Mouse (Mus musculus): ENCODE results near the gene Olfr782.
"Not testable (repeated sequence)": the region's sequence is repeated elsewhere in the genome, so short reads cannot be mapped to it uniquely, and the experiment has no call there.

Olfr782 gene

DNA sequence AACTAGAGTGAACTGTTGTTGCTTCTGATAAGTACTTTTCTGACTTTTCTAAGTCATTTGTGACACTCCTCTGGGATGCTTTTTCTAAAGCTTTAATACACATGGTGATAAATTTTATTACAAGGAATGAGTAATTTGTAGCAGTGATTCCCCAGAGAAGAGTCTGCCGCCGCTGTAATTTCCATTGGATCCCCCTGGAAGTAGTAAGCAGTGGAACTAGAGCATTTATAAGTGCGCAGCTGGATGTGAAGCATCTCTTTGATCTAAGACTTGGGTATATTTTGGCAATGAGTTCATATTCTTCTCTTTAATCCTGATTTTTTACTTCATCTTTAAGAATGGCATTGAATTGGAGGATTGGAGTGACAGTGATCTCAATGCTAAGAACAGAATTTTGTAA lies at the start of gene Olfr782:
Gene Olfr782, plus strand, starts transcription at position 301 of the 400 bp plus-strand sequence.
- no peak for DNase-seq (ENCODE audit: low spot score in 2 of 2)

GRCm38 (mm10) chr10:129312973-129313372 lies 35.7 kb upstream of the Olfr782 start:
- DNase-seq (ENCODE audit: low spot score in 2 of 2): not testable (repeated sequence)

GRCm38 (mm10) chr10:129313521-129313920 lies 35.1 kb upstream of the Olfr782 start:
- not testable (repeated sequence) for DNase-seq (ENCODE audit: low spot score in 2 of 2)

- no peak for DNase-seq (ENCODE audit: low spot score in 2 of 2)
Observed at GRCm38 (mm10) chr10:129317817-129318216, 30.8 kb upstream of the Olfr782 start, which contains the start of gene Olfr780. Gene Olfr780 (plus strand): TSS chr10:129318117.

GRCm38 (mm10) chr10:129328554-129328953 lies 20.1 kb upstream of the Olfr782 start, which contains the start of gene Olfr781:
Gene Olfr781 (plus strand): TSS chr10:129328854.
- no peak for DNase-seq (ENCODE audit: low spot score in 2 of 2)

GRCm38 (mm10) chr10:129352475-129352874 lies 3.8 kb downstream of the Olfr782 start:
- DNase-seq (ENCODE audit: low spot score in 2 of 2): not testable (repeated sequence)

GRCm38 (mm10) chr10:129356496-129356895 lies 7.8 kb downstream of the Olfr782 start:
- not testable (repeated sequence) for DNase-seq (ENCODE audit: low spot score in 2 of 2)

GRCm38 (mm10) chr10:129357307-129357706 lies 8.7 kb downstream of the Olfr782 start:
- DNase-seq (ENCODE audit: low spot score in 2 of 2): no peak

GRCm38 (mm10) chr10:129374051-129374450 lies 25.4 kb downstream of the Olfr782 start:
- DNase-seq (ENCODE audit: low spot score in 2 of 2): not testable (repeated sequence)

DNA sequence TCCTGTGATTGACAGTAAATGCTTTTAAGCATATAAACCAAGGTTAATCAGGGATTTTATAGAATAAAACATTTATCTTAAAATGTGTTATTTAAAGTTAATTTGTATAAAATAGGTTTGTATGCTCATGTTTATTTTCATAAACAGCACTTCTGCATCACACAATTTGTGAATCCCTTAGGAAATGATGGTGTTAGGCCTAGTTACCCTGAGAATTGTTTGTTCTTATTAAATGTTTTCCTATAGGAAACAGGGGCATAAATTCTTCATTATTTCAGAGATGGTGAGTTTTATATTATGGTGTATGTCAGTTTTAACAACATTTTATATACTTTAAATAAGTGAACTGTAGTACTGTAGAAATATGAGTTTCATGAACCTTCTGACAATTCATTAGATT lies 35.1 kb downstream of the Olfr782 start, which contains the start of gene Olfr784:
Gene Olfr784, plus strand, starts transcription at position 301 of the 400 bp plus-strand sequence.
- DNase-seq (ENCODE audit: low spot score in 2 of 2): no peak

- no peak for DNase-seq (ENCODE audit: low spot score in 2 of 2)
Observed at GRCm38 (mm10) chr10:129400892-129401291, 52.2 kb downstream of the Olfr782 start.

All from right cerebral cortex, postnatal 10 days (tissue).